Mouse (Mus musculus) stomach, embryonic 15.5 days (tissue): ENCODE results near the gene Slc1a4. TPM values are rescaled to one million over a fixed set of nuclear protein-coding genes. Genes with fewer than 3 reads are reported as not detected.
A peak's percentile ranks its signal among the peaks of the same experiment; 100 is the strongest.

Source experiments
- ATAC-seq: fragments of 200-750 bp; cut with Nextera tagmentation; 2 replicates; pipeline ENCODE4 v1.8.0; 2017; ENCODE audit warnings: low read depth, moderate number of reproducible peaks, moderate TSS enrichment; ENCODE audit not compliant: insufficient read depth, low FRiP score
- H3K27ac ChIP-seq: fragments of 300-500 bp; sonication (generic); 2 replicates; pipeline ENCODE4 v1.5.1; 2015; ENCODE audit warnings: mild to moderate bottlenecking, inconsistent platforms
- H3K27me3 ChIP-seq: fragments of 300-500 bp; sonication (generic); replicated peaks from 2 replicates; pipeline ENCODE4 v1.6.1; 2015; ENCODE audit warnings: inconsistent platforms
- H3K36me3 ChIP-seq: fragments of 300-500 bp; sonication (generic); 2 replicates; pipeline ENCODE4 v1.6.1; 2015; ENCODE audit warnings: inconsistent platforms
- H3K4me1 ChIP-seq: fragments of 300-500 bp; sonication (generic); 2 replicates; pipeline ENCODE4 v1.6.1; 2015; ENCODE audit warnings: inconsistent platforms
- H3K4me2 ChIP-seq: fragments of 300-500 bp; sonication (generic); 2 replicates; pipeline ENCODE4 v1.6.1; 2015; ENCODE audit warnings: mild to moderate bottlenecking, inconsistent platforms
- H3K4me3 ChIP-seq: fragments of 300-500 bp; sonication (generic); replicated peaks from 2 replicates; pipeline ENCODE4 v1.5.1; 2015; ENCODE audit warnings: inconsistent platforms
- H3K9ac ChIP-seq: fragments of 300-500 bp; sonication (generic); 2 replicates; pipeline ENCODE4 v1.6.1; 2015; ENCODE audit warnings: inconsistent platforms
- H3K9me3 ChIP-seq: fragments of 300-500 bp; sonication (generic); 2 replicates; pipeline ENCODE4 v1.6.1; 2016; ENCODE audit warnings: inconsistent platforms
- WGBS: fragments of 180-500 bp; shearing (Covaris S2); methylation state at CpG from one replicate; pipeline ENCODE4 v1.1.7; 2015; 5-methylcytosine and 5-hydroxymethylcytosine counted together
- polyA plus RNA-seq: library from polyadenylated mRNA; unstranded; fragments of >200 nt; fragmentation: Nextera tagmentation; extraction: Ambion mirVana; gene quantifications from 2 replicates; pipeline ENCODE4 v1.2.1, GENCODE M21; 2015

Gene Slc1a4
- polyA plus RNA-seq, 1 experiment from 2014 or later = 15.0 TPM

GRCm38 (mm10) chr11:20343952-20344351 lies 11.4 kb upstream of the Slc1a4 start:
- H3K9me3 ChIP-seq = no peaks in the 10 kb centered on the region
- no peaks in the 10 kb centered on the region for H3K4me1 ChIP-seq
- H3K27ac ChIP-seq = no peak overlapping the region
- no peak for ATAC-seq
- H3K4me2 ChIP-seq = no peak overlapping the region
- H3K36me3 ChIP-seq = no peaks in the 10 kb centered on the region
- no peak overlapping the region for H3K9ac ChIP-seq
- WGBS = 81% methylated on average over 4 of the region's 4 CpGs
- no peaks in the 10 kb centered on the region for H3K27me3 ChIP-seq
- H3K4me3 ChIP-seq = no peak overlapping the region

- ATAC-seq = no peak
- Histone ChIP-seq H3K27ac (no peak overlapping the region), H3K9me3 (no peaks in the 10 kb centered on the region), H3K27me3 (no peaks in the 10 kb centered on the region), H3K36me3 (no peaks in the 10 kb centered on the region), H3K4me3 (no peak overlapping the region), H3K9ac (no peak overlapping the region), H3K4me1 (no peaks in the 10 kb centered on the region), H3K4me2 (no peak overlapping the region)
- 52% methylated on average over 1 of the region's 1 CpGs for WGBS
These were observed 9.1 kb upstream of the Slc1a4 start for GRCm38 (mm10) chr11:20341598-20341997.

- no peaks in the 10 kb centered on the region for H3K4me1 ChIP-seq
- no peaks in the 10 kb centered on the region for H3K36me3 ChIP-seq
- H3K9ac ChIP-seq = no peak overlapping the region
- H3K9me3 ChIP-seq = no peaks in the 10 kb centered on the region
- no peak overlapping the region for H3K4me3 ChIP-seq
- WGBS = 45% methylated on average over 2 of the region's 2 CpGs
- no peak for ATAC-seq
- H3K27me3 ChIP-seq = no peaks in the 10 kb centered on the region
- no peak overlapping the region for H3K27ac ChIP-seq
- no peak overlapping the region for H3K4me2 ChIP-seq
These were observed 6.2 kb upstream of the Slc1a4 start for GRCm38 (mm10) chr11:20338703-20339102.

GRCm38 (mm10) chr11:20334301-20334700 lies 1.8 kb upstream of the Slc1a4 start:
- Histone ChIP-seq H3K4me3 (no peak overlapping the region), H3K4me1 (peaks cover 6% of the 10 kb centered on the region; the same call in 1 of the 2 replicates), H3K36me3 (no peaks in the 10 kb centered on the region), H3K27me3 (no peaks in the 10 kb centered on the region), H3K4me2 (no peak overlapping the region), H3K27ac (no peak overlapping the region), H3K9ac (no peak overlapping the region), H3K9me3 (no peaks in the 10 kb centered on the region)
- 27% methylated on average over 1 of the region's 1 CpGs for WGBS
- no peak for ATAC-seq

GRCm38 (mm10) chr11:20331690-20332537 lies 599 bp downstream of the Slc1a4 start:
- 2% methylated on average over 61 of the region's 61 CpGs for WGBS
- 0 out of 2 replicates have a peak, but pooled peaks have one; percentile 1 for ATAC-seq
- Histone ChIP-seq H3K36me3 (no peaks in the 10 kb centered on the region), H3K9ac (peak overlapping the region; percentile 73), H3K4me1 (peaks cover 6% of the 10 kb centered on the region; the same call in 1 of the 2 replicates), H3K9me3 (no peaks in the 10 kb centered on the region), H3K4me3 (peak overlapping the region; percentile 75), H3K27ac (peak overlapping the region; percentile 98), H3K27me3 (no peaks in the 10 kb centered on the region), H3K4me2 (peak overlapping the region; percentile 98)

GRCm38 (mm10) chr11:20331027-20331689 lies 1.4 kb downstream of the Slc1a4 start:
- Histone ChIP-seq H3K27ac (no peak overlapping the region), H3K4me1 (peaks cover 6% of the 10 kb centered on the region), H3K9me3 (no peaks in the 10 kb centered on the region), H3K36me3 (no peaks in the 10 kb centered on the region), H3K4me2 (peak overlapping the region; percentile 98), H3K27me3 (no peaks in the 10 kb centered on the region), H3K4me3 (peak overlapping the region; percentile 75), H3K9ac (peak overlapping the region; percentile 73; the same call in 1 of the 2 replicates)
- ATAC-seq = no peak
- 43% methylated on average over 9 of the region's 9 CpGs for WGBS

- Histone ChIP-seq H3K27me3 (no peaks in the 10 kb centered on the region), H3K9ac (no peak overlapping the region), H3K36me3 (no peaks in the 10 kb centered on the region), H3K27ac (no peak overlapping the region), H3K4me1 (peaks cover 6% of the 10 kb centered on the region), H3K4me3 (no peak overlapping the region), H3K9me3 (no peaks in the 10 kb centered on the region), H3K4me2 (no peak overlapping the region)
- ATAC-seq = no peak
- 80% methylated on average over 5 of the region's 5 CpGs for WGBS
These were observed 2.8 kb downstream of the Slc1a4 start for GRCm38 (mm10) chr11:20329711-20330110.

GRCm38 (mm10) chr11:20328771-20329170 lies 3.7 kb downstream of the Slc1a4 start:
- no peaks in the 10 kb centered on the region for H3K9me3 ChIP-seq
- H3K4me1 ChIP-seq = peaks cover 6% of the 10 kb centered on the region
- H3K36me3 ChIP-seq = no peaks in the 10 kb centered on the region
- no peak overlapping the region for H3K4me2 ChIP-seq
- ATAC-seq = no peak
- 72% methylated on average over 6 of the region's 6 CpGs for WGBS
- no peak overlapping the region for H3K27ac ChIP-seq
- H3K27me3 ChIP-seq = no peaks in the 10 kb centered on the region
- H3K4me3 ChIP-seq = no peak overlapping the region
- no peak overlapping the region for H3K9ac ChIP-seq

GRCm38 (mm10) chr11:20326328-20326995 lies 6.1 kb downstream of the Slc1a4 start:
- Histone ChIP-seq H3K9me3 (no peaks in the 10 kb centered on the region), H3K9ac (no peak overlapping the region), H3K4me1 (peaks cover 6% of the 10 kb centered on the region), H3K27ac (no peak overlapping the region), H3K36me3 (no peaks in the 10 kb centered on the region), H3K4me3 (no peak overlapping the region), H3K4me2 (no peak overlapping the region), H3K27me3 (no peaks in the 10 kb centered on the region)
- ATAC-seq = no peak
- 66% methylated on average over 11 of the region's 11 CpGs for WGBS

GRCm38 (mm10) chr11:20325073-20325694 lies 7.3 kb downstream of the Slc1a4 start:
- WGBS = 87% methylated on average over 9 of the region's 9 CpGs
- Histone ChIP-seq H3K4me2 (no peak overlapping the region), H3K36me3 (no peaks in the 10 kb centered on the region), H3K27me3 (no peaks in the 10 kb centered on the region), H3K27ac (no peak overlapping the region), H3K9ac (no peak overlapping the region), H3K4me1 (peaks cover 3% of the 10 kb centered on the region), H3K4me3 (no peak overlapping the region), H3K9me3 (no peaks in the 10 kb centered on the region)
- ATAC-seq = no peak

GRCm38 (mm10) chr11:20324006-20324405 lies 8.5 kb downstream of the Slc1a4 start:
- H3K9ac ChIP-seq = no peak overlapping the region
- no peak overlapping the region for H3K27ac ChIP-seq
- no peak overlapping the region for H3K4me3 ChIP-seq
- H3K9me3 ChIP-seq = no peaks in the 10 kb centered on the region
- WGBS = 93% methylated on average over 3 of the region's 3 CpGs
- no peak for ATAC-seq
- H3K4me1 ChIP-seq = no peaks in the 10 kb centered on the region; the same call in 1 of the 2 replicates
- no peak overlapping the region for H3K4me2 ChIP-seq
- H3K36me3 ChIP-seq = no peaks in the 10 kb centered on the region
- no peaks in the 10 kb centered on the region for H3K27me3 ChIP-seq
